ENCODE assay signal across 8 mouse cellular contexts in genomic region chr15:63996998-63997704, GRCm38 (mm10).
A peak's percentile ranks its signal among the peaks of the same experiment; 100 is the strongest.
DNase-seq lines count a peak whose midpoint lies in the region; ATAC-seq and TF ChIP-seq lines count a peak whose summit lies in the region.

No protein-coding gene starts in this region.

- H3K4me3 ChIP-seq in bone marrow, adult 2 months (replicated peaks; ENCODE audit: control insufficient read depth, low read depth, low read length), result peak overlapping the region; percentile 84
- peak overlapping the region; percentile 88 for H3K4me3 ChIP-seq in forebrain, embryonic 11.5 days (ENCODE audit: low read depth, low read length)
- peak overlapping the region; percentile 92 for H3K4me3 ChIP-seq in midbrain, postnatal 0 days (ENCODE audit: low read depth, low read length)

- peaks cover 4% of the 10 kb centered on the region; the same call in 1 of the 2 replicates for H3K4me1 ChIP-seq in bone marrow, adult 2 months (ENCODE audit: control insufficient read depth, insufficient read depth, low read length)
- H3K4me1 ChIP-seq in forebrain, embryonic 11.5 days (replicated peaks; ENCODE audit: control insufficient read depth, insufficient read depth, low read length), result peaks cover 6% of the 10 kb centered on the region; the same call in 1 of the 2 replicates
- peaks cover 4% of the 10 kb centered on the region for H3K4me1 ChIP-seq in midbrain, postnatal 0 days (ENCODE audit: insufficient read depth, low read length)

- H3K27ac ChIP-seq in bone marrow, adult 2 months (ENCODE audit: control insufficient read depth, insufficient read depth, low read depth, low read length, poor library complexity), result peak overlapping the region; percentile 91
- peak overlapping the region; percentile 88 for H3K27ac ChIP-seq in forebrain, embryonic 11.5 days (ENCODE audit: low read depth, low read length)
- peak overlapping the region; percentile 93 for H3K27ac ChIP-seq in midbrain, postnatal 0 days (ENCODE audit: low read depth, low read length)

- no peak for TF ChIP-seq POLR2A in bone marrow, adult 2 months (IDR thresholded peaks at IDR 0.05; ENCODE audit: borderline replicate concordance, control insufficient read depth, low read depth, low read length)

- peak overlapping the region; percentile 97 for H3K9ac ChIP-seq in forebrain, embryonic 11.5 days (ENCODE audit: low read length)
- H3K9ac ChIP-seq in midbrain, postnatal 0 days (replicated peaks; ENCODE audit: low read length, poor library complexity, severe bottlenecking), result peak overlapping the region; percentile 97

- no peaks in the 10 kb centered on the region for H3K9me3 ChIP-seq in forebrain, embryonic 11.5 days (ENCODE audit: control insufficient read depth, low read length)
- no peaks in the 10 kb centered on the region for H3K9me3 ChIP-seq in midbrain, postnatal 0 days (ENCODE audit: low read length)

- H3K27me3 ChIP-seq in forebrain, embryonic 11.5 days (ENCODE audit: control insufficient read depth, insufficient read depth, low read length), result no peaks in the 10 kb centered on the region
- no peaks in the 10 kb centered on the region for H3K27me3 ChIP-seq in midbrain, postnatal 0 days (ENCODE audit: insufficient read depth, low read length)

- TF ChIP-seq CTCF in bone marrow, adult 2 months (IDR thresholded peaks at IDR 0.05; ENCODE audit: control insufficient read depth, insufficient read depth, low read length), result no peak
- peak; percentile 21 for TF ChIP-seq CTCF in midbrain, postnatal 0 days (IDR thresholded peaks at IDR 0.05)

- H3K4me2 ChIP-seq in forebrain, embryonic 11.5 days (ENCODE audit: low read depth, low read length, severe bottlenecking), result peak overlapping the region; percentile 73
- H3K4me2 ChIP-seq in midbrain, postnatal 0 days (ENCODE audit: low read depth, low read length, poor library complexity, severe bottlenecking), result peak overlapping the region; percentile 73

- DNase-seq in layer of hippocampus, postnatal 10 days (ENCODE audit: low spot score in 2 of 2), result peak; percentile 37 to 53
- DNase-seq in layer of hippocampus, adult 11-12 months (ENCODE audit: low spot score), result no peak
- no peak for DNase-seq in forebrain, embryonic 11.5 days (ENCODE audit: low spot score)
- peak; percentile 38 for DNase-seq in large intestine, adult 2 months (ENCODE audit: low read depth, low spot score)
- peak; percentile 53 for DNase-seq in midbrain, postnatal 0 days (ENCODE audit: low spot score)
- no peak for DNase-seq in urinary bladder, postnatal 25 days (ENCODE audit: low spot score)
- DNase-seq in urinary bladder, postnatal 14 days (ENCODE audit: low spot score), result no peak

- 2% methylated on average over 24 of the region's 24 CpGs for WGBS in bone marrow, adult 2 months
- WGBS in forebrain, embryonic 11.5 days, result under 1% methylated on average over 24 of the region's 24 CpGs
- WGBS in large intestine, adult 2 months, result 2% methylated on average over 24 of the region's 24 CpGs
- WGBS in midbrain, postnatal 0 days, result under 1% methylated on average over 24 of the region's 24 CpGs

- peak; percentile 19; the same call in 1 of the 2 replicates for ATAC-seq in forebrain, embryonic 11.5 days (replicated peaks; ENCODE audit: low FRiP score)
- ATAC-seq in midbrain, postnatal 0 days (ENCODE audit: low FRiP score), result peak; percentile 24

- H3K36me3 ChIP-seq in forebrain, embryonic 11.5 days (ENCODE audit: control insufficient read depth, insufficient read depth, low read length), result no peaks in the 10 kb centered on the region
- no peaks in the 10 kb centered on the region for H3K36me3 ChIP-seq in midbrain, postnatal 0 days (ENCODE audit: insufficient read depth, low read length)

Comparison
In these comparisons a context has a peak if more than half of its experiments do, and no peak if none do; other contexts are left out.
1. DNase-seq: peak in layer of hippocampus, postnatal 10 days (2 of 2), large intestine, adult 2 months (single experiment) and midbrain, postnatal 0 days (single experiment); none in layer of hippocampus, adult 11-12 months (single experiment), forebrain, embryonic 11.5 days (single experiment), urinary bladder, postnatal 25 days (single experiment) and urinary bladder, postnatal 14 days (single experiment).
2. Peak in every context shown above with its lines, with median percentiles within 50 percentile points of each other: H3K27ac ChIP-seq and H3K4me3 ChIP-seq.